Mouse (Mus musculus): ENCODE data around the gene Rcc1. TPM values are rescaled to one million over a fixed set of nuclear protein-coding genes. Genes with fewer than 3 reads are reported as not detected.
A peak's percentile ranks its signal among the peaks of the same experiment; 100 is the strongest.

The Rcc1 gene
- total RNA-seq, 4 experiments from 2014 or later: 4.8 to 8.4 (median 8.1) TPM

DNA sequence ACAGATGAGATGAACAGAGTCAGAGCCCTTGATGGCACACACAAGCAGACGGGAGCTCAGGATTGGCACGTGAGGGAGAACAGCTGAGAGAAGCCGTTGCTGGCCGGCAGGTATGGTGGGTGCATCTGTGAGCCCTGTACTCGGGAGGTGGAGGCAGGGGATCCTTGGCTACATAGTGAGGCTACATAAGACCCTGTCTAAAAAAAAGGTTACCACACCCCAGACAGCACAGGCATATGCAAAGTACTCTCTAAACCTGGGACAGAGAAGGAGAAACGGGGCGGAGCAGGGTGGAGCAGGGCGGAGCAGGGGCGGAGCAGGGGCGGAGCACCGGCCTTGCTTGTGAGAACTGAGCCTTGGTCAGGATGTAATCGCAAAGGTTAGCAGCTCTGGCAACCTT lies 2.8 kb upstream of the Rcc1 start:
- no peak for DNase-seq (ENCODE audit: low spot score in 2 of 2)

DNA sequence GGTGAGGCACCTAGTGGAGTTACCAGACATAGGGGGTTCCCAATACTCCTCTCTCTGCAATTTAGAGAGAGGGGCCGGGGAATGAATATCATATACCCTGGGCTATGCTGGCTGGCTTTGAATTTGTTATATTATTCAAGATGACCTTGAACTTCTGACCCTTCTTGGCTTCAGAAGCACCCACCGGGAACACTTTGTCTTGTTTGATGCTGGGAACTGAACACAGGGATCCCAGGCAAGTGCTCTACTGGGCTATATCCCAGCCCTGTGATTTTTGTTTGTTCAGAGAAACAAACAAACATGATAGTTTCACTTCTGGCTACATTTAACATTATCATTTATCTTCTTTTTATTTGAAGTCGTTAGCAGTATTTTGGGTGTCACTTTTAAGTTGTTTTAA lies 2.0 kb upstream of the Rcc1 start:
- DNase-seq (ENCODE audit: low spot score in 2 of 2): no peak

DNA sequence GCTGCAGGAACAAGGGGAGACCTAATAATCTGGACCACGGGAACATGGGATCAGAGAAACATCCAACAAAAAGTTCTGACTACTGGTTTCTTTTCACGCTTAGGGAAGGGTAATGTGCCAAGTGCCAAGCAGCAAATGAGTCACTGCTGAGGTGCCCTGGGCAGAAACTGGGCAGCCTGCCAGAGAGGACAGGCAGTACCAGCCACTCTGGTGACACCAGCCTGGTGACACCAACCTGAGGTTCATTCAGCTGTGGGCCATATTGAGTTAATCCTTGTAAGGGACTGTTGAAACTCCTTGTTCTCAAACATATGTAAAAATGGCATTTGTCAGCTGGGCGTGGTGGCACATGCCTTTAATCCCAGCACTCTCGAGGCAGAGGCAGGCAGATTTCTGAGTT lies 1.2 kb upstream of the Rcc1 start:
- DNase-seq (ENCODE audit: low spot score in 2 of 2): no peak

DNA sequence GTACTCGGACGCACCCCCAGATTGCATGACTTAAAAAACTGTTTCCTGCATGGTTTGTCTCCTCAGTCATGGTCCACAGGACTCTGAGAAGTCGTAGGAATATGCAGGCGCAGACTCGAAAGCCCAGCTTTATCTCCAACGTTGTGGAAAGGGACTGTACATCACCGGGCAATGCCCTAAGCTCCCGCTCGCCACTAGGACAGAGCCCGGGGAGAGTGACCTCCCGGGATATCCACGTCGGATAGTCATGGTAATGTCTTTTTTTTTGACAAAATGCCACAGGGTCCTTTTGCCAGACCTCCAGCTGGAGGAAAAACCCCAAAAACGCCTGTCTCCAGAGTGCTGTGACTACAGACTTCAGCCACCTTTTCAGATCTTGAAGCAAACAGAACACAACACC lies 666 bp downstream of the Rcc1 start:
- no peak for DNase-seq (ENCODE audit: low spot score in 2 of 2)

DNA sequence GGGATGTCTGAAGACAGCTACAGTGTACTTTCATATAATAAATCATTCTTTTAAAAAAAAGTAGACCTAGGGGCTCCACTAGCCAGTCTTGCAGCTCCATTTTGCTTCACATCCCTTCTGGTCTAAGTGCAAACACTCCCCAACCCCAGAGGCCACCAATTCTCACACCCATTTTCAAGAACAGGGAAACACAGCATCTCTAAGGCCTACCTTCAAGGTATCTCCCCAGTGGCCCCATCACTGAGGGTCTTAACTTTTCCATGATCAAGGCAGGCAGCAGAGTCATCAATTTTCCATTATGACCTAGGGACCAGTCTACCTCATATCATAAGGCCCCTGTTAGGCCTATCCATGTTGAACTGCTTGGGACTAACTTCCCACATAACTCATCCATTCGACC lies 2.0 kb downstream of the Rcc1 start:
- no peak for DNase-seq (ENCODE audit: low spot score in 2 of 2)

DNA sequence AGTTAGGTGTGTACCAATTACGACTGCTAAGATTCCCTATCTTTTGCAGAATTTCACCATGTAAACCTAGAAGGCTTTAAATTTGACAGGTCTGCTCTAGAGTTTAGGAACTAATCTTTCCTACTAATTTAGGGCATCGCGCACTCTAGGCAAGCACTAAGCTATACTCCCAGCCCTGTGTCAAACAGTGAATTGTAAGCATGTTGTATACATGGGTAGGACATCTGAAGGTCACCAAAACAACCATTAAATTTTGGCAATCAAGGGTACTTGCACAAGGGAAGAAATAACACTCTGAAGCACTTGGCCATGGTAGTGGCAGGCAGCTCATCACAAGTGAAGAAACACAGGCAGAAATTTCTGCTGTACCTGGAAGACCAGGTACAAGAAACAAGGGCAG lies 2.6 kb downstream of the Rcc1 start:
- DNase-seq (ENCODE audit: low spot score in 2 of 2): no peak

DNA sequence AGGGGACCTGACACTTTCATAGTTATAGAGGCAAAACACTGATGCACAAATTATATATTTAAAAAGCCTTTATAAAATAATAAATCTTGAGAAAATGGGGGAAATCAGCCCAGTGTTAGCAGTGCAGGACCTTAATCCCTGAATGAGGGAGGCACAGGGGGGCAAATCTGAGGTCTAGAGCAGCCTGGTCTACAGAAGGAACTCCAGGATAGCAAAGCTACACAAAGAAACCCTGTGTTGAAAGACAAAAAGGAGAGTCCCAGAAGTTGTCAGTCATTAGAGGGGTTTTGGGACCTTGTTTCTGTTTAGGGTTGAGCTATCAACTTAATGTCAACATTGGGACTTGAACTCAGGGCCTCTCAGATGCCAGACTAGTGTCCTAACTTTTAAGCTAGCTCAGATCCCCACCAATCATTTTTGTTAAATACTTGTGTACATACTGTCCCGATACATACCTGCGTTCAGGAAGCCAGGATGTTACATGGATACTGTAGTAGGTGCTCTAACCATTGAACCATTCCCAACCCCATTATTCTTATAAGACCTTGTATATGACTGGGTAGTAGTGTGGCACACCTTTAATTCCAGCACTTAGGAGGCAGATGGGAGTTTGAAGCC lies 3.2 kb downstream of the Rcc1 start:
- no peak for DNase-seq (ENCODE audit: low spot score in 2 of 2)

DNA sequence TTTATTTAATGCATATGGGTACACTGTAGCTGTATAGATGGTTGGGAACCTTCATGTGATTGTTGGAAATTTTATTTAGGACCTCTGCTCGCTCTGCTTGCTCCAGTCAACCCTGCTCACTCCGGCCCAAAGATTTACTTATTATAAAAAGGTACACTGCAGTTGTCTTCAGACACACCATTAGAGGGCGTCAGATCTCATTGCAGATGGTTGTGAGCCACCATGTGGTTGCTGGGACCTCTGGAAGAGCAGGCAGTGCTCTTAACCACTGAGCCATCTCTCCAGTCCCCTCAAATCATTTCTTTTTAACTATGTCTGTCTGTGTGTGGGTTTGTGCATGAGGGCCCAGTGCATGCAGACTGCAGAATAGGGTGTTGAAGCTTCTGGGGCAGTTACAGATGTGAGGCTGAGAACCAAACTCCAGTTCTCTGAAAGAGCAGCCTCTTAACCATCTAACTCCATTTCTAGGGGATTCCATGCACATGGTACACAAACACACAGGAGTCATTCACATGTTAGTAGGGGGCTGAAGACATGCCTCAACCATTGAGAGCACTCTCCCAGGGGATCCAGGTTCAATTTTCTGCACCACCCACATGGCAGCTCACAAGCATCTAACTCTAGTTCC lies 3.8 kb downstream of the Rcc1 start:
- DNase-seq (ENCODE audit: low spot score in 2 of 2): no peak

DNA sequence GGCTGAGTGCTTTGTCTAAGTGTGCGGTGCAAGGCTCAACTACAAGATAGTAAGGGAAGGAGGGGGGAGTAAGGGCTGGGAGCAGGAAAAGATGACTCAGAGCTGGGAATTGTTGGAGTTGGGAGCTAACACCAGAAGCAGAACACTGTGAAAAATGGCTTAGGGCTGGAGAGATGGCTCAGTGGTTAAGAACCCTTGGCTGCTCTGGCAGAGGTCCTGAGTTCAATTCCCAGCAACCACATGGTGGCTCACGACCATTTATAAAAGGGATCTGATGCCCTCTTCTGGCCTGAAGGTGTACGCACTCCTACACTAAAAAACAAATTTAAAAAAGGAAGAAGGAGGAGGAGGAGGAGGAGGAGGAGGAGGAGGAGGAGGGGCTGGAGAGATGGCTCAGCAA lies 6.7 kb downstream of the Rcc1 start:
- no peak for DNase-seq (ENCODE audit: low spot score in 2 of 2)

DNA sequence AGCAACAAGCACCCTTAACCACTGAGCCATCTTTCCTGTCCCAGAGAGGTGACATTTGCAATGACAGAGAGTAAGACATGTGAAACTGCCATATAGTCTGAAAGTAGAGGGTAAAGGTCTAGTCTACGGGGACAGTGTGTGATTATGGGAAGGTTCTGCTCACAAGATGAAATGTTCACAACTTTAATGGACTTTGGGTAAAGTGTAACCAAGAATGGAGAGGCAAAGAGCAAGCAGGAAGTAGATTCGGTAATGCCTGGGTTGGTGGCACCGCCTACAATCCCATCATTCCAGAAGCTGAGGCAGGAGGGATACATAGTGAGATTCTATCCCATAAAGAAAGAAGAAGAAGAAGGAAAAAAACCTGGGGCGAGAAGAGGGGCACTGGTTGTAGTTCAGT lies 7.1 kb downstream of the Rcc1 start:
- DNase-seq (ENCODE audit: low spot score in 2 of 2): no peak

DNA sequence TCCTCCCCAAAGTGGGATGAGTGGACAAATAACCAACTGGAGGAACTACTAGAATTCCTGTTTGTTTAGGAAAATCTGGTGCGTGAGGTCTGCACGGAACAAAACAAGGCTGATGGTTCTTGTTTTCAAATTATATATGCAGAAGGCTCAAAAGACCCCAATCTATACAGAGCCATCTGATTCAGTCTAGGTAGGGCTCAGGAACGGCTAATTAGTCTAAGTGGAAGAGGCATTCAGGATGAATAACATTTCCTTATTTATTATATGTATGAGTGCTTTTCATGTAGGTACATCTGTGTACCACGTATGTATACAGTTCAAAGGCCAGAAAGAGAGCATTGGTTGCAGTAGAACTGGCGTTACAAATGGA lies 7.6 kb downstream of the Rcc1 start:
- DNase-seq (ENCODE audit: low spot score in 2 of 2): no peak

DNA sequence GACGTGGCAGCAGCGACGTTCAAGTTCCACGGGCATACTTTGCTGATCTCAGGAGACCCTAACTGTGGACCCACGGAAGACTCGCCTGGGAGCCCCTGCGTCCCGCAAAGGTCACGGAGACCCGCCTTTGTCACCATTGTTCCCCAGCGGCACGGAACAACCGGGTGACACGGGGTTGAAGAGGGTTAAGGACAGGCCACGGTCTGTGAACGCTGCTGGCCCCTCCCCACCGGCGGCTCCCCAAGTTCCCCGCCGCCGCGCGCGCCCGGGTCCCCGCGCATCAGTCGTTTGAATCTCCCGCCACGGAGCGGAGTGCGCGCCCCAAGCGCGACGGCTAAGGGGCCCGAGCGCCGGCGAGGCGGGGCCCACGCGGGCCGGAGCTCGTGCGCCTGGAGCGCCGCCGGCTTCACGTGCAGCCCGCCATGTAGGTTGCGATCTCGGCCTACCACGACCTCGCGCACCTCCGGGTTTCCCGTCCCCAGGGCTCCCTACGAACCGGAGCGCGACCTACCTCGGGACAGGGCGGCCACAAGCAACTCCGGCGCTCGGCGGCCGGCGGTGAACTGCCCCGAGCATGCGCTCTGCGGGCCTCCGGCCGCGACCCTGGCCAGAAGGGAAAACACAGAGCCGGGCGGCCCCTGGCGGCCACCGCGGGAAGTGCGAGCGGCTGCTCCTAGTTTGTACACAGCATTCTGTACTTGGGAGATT lies 8.1 kb downstream of the Rcc1 start:
- DNase-seq (ENCODE audit: low spot score in 2 of 2): peak; percentile 92 to 94

DNA sequence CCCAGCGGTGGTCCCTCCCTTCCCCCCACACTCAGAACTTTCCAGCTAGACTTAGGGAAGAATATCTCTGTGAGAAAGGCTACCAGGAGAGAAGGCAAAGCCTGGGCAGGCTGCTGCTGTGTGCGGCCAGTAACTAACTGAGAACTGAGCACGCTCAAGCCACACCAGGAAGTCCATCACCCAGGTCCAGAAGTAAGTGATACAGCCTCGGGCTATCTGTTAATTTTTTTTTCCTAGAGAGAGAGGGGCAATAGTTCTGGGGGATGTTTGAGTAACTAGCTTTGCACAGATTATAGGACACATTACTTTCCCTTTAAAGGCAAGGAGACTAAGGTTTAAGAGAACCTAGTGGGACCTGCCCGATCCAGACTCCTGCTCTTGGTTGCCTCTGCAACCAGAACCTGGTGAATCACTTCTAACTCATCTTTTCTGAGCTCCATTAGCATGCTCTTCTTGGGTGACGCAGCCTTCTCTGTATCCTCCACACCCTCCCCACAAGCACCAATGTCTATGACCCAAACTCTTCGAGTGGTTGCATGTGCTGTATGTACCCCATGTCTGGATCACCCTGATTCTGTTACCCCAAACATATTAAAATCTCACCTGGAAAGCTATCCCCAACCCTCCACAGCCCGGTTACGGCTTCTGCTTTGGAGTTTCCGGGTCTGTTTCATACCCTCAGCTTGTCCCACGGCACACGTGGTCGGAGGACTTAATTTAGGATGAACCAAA lies 8.8 kb downstream of the Rcc1 start:
- DNase-seq (ENCODE audit: low spot score in 2 of 2): no peak

DNA sequence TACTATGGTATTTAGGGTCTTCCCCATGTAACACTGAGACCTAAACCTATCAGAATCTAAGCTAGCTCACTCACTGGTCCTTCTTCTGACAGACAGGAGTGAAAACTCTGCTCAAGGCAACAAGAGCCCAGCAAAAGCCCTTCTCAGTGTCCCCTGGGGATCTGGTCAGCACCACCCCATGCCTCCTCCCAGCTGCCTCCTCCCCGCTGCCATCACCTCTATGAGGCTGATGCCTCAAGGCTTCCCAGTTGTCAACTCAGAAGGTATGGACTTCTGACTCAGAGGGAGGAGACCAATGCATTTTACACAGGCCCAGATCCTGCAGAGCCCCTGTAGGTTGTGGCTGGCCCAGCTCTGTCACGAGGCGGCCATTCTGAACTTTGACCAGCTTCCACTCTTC lies 12.0 kb downstream of the Rcc1 start:
- no peak for DNase-seq (ENCODE audit: low spot score in 2 of 2)

DNA sequence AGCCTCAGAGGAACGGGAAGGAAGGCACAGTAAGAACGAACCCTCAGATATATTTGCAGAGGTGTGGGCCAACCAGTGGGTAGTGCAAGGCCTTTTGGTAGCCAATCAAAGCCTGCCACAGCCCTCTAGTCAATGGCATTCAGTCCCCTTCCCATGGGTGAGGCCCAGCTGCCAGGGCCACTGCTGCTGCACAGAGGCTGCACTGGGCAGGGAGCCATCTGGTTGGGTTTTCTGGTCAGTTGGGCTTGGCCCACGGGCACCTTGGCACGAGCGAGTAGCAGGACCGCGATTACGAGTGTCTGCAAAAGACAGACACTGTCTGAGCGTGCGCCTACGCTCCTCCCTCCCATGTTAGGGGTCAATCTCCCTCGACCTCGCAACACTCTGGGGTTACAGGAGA lies 14.5 kb downstream of the Rcc1 start:
- peak in 1 of 2 experiments; percentile 45 for DNase-seq (ENCODE audit: low spot score in 2 of 2)

DNA sequence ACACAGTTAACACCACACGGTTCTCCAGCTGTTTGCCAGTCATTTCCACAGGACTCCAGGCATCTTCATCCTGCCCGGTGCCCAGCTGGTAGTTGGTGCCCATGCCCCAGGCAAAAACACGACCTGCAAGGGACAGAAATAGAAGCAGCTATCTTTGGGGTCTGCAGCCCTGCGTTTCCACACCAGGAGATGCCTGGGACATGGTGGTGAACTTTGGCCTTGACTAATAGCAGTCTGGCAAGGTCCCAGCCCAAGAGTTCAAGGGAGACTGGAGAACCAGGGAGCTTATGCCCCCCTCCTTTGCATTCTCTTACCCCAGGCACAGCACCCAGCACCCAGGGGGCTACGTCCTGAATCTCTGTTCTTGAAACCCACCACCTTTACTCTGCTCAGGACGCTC lies 20.5 kb downstream of the Rcc1 start:
- no peak for DNase-seq (ENCODE audit: low spot score in 2 of 2)

DNA sequence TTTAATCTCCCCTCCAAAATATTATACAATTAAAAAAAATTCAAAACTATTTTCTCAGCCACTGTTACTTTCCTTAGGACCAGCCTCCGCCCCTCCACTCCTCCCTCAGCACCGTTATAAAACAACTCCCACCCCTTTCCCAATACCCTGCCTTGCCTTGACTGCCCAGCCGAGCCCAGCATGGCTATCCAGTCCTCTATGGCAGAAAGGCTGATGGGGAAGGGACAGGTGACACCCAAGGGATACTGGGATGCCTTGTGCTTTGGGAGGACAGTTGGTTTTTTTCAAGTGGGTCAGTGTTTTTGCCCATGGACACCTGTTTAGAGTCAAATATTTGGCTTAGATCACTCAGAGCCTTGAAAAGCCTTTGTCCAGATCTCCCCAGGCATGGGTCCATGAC lies 21.4 kb downstream of the Rcc1 start:
- DNase-seq (ENCODE audit: low spot score in 2 of 2): no peak

DNA sequence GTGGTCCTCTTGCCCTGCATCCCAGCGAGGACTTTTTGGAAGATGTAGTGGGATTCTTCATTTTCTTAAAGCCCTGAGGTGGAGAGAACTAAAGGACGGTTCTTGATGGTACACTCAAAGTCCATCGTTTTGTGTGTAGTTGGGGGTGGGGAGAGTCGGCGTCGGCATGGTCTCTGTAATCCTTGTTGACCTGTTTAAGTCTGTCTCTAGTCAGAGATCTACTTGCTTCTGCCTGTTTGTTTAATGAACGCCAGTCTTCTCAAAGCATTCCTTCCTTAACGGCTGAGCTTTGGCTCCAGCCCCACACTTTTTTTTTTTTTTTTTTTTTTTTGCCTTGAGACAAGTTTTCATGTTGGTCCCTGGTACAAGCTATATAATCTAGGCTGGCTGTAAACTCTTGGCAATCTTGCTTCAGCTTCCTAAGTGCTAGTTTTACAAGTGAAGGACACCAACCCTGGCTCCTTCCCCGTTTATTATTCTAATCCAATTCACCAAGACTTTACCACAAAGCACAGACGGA lies 23.5 kb downstream of the Rcc1 start:
- no peak for DNase-seq (ENCODE audit: low spot score in 2 of 2)

DNA sequence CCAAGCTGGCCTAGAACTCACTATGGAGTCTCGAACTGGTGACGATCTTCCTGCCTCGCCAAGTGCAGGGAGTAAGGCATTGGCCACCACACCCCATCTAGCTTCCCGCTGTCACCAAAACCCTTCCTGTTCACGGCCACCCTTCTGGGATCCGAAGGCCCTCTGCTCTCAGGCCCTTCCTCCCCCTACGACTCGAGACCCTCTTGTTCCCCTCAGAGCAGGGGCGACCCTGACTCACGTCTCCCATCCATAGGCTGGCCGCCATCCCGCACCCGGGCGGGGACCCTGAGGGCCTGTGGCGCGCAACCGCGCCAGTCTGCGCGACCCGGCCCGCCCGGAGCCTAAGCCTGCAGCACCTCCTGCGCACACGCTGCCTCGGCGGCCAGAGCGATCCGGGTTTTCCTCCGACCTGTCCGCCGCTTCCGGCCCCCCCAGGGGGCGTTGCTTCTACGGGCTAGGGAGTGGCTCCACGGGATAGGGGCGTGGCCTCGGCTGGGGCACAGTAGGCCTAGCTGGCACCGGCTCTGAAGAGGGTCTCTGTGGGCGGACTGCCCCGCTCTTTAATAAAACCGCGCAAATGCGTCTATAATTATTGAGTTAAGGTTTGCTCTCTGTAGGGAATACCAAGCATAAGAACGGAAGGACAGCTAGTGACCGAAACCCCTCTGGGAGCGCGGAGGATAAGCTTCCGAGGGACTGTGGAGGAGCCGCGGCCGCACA lies 24.1 kb downstream of the Rcc1 start, which contains the start of gene Trnau1ap:
Gene Trnau1ap (minus strand): TSS at position 424 of the 720 bp plus-strand sequence.
- DNase-seq (ENCODE audit: low spot score in 2 of 2): peak; percentile 83 to 87

DNA sequence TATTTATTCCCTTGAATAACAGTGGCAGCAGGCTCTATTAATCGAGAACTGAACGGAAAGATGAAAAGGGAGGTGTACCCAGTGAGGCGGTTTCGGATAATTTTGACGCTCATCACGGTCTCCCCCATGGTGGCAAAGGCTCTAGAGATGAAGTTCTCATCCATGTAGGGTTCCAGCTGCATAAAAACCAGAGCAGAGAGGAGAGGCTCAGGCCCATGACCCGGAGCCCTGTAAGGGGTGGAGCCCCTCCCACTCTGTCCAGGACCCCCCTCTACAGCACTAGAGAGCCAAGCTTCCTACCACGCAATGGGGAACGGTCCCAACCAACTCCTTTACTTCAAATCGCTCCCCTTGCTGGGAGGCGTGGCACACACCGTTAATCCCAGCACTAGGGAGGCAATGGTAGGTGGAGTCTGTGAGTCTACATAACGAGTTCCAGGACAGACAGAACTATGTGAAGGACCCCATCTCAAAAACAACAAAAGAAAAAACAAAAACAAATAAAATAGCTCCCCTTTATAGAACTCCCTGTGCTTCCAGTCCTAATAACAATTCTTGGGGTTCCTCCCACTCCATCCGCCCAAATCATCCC lies 24.9 kb downstream of the Rcc1 start:
- no peak for DNase-seq (ENCODE audit: low spot score in 2 of 2)

DNA sequence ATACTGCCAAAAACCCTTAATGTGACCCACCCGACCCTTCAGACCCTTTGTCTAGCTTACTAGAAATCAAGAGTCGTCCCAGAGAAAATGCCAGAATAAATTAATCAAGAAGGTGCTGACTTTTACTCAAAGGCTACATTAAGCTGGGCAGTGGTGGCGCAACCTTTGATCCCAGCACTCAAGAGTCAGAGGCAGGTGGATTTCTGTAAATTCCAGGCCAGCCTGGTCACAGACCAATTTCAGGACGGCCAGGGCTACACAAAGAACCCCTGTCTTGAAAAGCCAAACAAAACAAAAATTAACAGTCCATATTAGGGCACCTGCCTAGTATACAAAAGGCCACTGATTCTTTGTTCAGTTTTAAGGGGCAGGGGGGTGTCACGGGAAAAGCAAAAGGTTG lies 26.9 kb downstream of the Rcc1 start:
- DNase-seq (ENCODE audit: low spot score in 2 of 2): no peak
